Mouse (Mus musculus) heart, postnatal 10 days (tissue): ENCODE results near the gene 4921504E06Rik. TPM values are rescaled to one million over a fixed set of nuclear protein-coding genes. Genes with fewer than 3 reads are reported as not detected.
A peak's percentile ranks its signal among the peaks of the same experiment; 100 is the strongest.

Experiments
- DNase-seq, 2 experiments: peaks; one replicate each; pipeline ENCODE4 v3.0.0; 2021
- intact Hi-C: fragments of 180-260 bp; cut with DNase I; formaldehyde crosslinking; loops from one replicate; pipeline ENCODE4 v1.15.1; 2025
- total RNA-seq, 2 experiments: library from RNA; stranded (reverse); gene quantifications; 2 replicates each; pipeline ENCODE4 v1.2.3; 2021

The 4921504E06Rik gene
- total RNA-seq, 2 experiments from 2014 or later = not detected

DNA sequence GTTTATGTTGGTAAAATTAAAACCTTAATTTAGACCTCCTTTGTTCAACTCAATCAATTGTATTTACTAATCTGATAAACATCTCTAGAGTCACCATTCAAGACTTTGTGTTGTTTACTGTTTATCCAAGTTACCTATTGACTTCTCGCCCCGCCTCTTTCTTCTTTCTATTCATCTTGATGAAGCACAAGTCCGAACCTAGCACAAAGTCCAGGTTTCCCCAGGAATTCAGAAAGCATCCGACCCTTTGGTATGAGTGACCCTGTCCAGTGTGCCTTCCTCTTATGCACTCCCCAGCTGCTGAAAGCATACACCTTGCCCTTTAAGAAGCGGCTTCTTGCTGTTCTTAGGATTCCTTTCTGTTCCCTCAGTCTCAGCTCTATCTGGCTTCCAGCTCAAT is 41.3 kb downstream of the 4921504E06Rik start:
- intact Hi-C loops = no loop called here
- no peak for DNase-seq

DNA sequence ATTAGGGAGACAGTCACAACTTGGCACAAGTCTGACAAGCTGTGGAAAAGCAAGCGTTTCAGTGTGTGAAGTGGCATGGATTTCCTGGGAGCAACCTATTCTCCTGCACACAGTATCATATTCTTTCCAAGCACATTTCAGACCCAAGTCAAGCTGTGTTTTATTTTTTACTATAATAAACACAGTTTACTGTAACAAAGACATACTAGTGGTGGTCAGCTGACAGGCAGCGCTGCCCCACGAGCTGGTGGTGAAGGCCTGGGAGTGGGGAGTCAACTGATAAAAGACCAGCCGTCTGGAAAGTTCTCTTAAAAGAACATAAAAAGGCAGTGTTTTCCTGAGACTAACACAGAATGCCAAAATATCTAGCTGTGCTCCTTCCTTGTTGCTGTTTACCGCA is 42.7 kb downstream of the 4921504E06Rik start:
- DNase-seq = no peak
- intact Hi-C loops = no loop called here

DNA sequence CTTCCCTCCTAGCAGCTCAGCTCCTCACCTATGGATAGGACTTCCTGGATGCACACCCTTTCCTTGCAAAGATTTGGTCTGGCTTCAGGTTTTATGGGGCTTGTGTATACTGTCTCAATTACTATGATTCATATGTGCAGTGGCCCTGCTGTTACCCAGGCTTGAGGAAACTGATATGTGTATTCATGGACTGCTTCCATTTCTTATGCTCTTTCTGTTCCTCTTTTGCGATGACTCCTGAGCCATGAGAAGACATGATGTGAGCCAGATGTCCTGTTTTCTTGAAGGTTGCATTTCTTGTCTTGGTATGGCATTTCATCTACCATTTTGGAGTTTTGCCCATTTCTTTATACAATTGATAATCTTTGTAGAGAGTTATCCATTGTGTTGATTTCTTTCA is 48.0 kb downstream of the 4921504E06Rik start:
- intact Hi-C loops = no loop called here
- no peak for DNase-seq

DNA sequence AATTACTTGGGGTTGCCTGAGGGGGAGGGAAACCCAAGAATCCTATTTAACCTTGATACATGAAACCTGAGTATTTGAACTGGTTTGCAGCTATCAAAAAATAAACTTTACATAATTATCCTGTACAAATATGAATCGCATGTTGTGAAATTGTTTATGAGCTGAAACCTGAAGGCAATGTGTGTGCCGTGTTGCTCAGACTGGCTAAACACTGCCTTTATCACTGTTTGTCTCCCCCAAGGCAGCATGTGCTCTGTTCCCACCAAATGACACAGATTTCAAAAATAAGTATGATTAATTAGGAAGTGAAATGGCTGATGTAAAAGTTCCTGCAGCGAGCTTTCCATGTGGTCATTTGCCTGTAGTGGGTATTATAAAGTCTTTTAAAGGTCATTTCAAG is 63.5 kb downstream of the 4921504E06Rik start:
- intact Hi-C loops = no loop called here
- no peak for DNase-seq

DNA sequence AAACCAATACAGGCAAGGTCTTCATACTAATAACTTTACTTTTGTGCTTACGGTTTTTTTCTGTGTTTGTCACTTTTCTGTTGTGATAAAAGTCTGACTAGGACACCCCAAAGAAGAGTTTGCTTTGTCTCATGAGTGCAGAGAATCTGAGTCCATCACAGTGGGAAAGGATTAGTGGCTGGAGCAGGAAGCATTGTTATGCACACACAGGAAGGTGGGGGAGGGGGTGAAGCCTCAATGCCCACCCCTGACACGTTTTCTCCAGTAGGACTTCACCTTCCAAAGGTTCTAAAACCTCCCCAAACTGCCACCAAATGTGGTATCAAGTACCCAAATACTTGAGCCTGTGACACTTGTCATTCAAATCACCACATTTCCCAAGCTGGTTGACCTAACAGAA is 91.8 kb downstream of the 4921504E06Rik start:
- DNase-seq = no peak
- intact Hi-C loops = no loop called here

DNA sequence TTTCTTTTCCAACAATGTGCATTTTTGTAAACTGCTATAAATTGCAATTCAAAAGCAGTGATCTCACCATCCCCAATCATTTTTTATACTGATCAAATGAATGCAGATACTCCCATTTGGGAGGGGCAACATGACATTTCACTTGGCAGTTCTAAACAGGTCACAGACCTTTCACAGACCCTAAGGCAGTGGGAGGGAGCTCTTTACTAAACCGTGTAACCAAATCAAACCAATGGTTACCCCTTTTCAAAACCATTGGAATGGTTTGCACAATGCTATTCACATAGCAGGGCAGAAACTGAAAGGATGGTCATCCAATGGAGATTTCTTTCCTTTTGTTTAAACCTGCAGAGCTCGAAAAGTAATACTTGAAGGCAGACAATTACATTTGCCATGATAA is 94.9 kb downstream of the 4921504E06Rik start:
- DNase-seq = no peak
- intact Hi-C loops = no loop called here

DNA sequence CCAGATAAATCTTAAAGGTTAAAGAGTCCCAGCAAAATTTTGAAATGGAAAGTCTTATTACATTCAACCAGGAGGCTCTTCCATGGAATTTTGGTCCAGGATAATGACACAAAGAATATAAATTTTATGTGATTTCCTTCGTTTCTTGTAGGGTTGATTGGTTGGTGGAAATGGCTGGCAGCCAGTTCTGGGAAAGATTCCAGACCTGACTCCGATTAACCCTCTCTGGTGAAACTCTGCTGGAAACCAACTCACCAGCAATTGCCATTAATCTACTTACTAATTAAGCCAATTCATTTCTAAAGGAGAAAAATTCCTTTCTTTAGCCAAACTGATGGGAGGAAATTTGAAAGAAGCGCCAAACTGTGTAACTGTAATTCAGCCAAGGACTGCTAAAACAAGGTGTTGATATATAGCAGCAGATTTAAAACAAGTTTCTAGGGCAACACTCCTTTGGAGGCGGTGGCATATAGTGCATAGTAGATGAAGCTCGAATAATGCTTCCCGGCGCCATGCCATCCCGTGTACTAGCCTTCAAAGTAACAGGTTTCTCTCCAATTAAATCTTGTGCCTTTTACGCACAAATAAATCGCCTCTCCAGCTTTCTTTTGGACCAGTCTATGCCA is 97.7 kb downstream of the 4921504E06Rik start:
- intact Hi-C loops = no loop called here
- no peak for DNase-seq

DNA sequence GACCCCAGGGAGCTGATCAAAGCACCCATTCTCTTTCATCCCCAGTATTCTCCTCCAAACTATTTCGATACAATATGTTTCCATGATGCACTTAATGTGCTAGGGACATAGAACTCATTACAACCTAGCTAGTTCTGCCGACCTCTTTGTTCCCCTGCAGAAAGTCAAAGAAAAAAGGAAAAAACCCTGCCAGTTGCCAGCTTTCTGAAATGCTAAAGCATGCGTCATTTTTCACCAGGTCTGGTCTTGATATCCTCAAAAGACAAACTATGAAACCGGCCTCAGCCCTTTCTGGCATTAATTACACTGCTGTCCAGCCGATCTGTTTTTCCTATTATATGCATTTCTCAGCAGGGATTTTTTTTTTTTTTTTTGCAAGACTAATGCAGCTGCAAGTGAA is 98.5 kb downstream of the 4921504E06Rik start:
- DNase-seq = no peak
- intact Hi-C loops = no loop called here

DNA sequence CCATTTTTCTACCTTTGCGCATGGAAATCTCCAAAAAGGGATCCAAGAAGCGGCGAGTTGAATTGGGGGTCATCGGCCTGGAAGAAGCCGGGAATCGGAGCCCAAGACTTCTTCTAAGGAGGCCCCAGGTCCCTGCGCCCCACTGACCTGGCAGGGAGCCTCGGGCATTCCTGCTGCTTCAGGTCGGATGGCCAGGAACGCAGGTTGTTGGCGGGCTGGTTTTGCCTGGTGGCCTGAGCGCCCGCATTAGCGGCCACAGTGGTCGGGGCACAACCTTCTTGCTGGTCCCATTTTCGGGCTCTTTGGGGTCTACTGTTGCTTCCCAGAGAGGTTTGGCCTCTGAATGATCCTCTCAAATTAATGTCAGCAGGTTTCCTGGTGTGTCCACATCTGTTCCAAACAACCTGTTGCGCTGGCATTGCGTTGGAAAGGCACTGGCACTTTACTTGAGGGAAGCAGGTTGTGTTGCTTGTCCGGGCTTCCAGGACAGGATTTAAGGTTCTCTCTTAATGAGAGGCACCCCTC is 101.1 kb downstream of the 4921504E06Rik start:
- intact Hi-C loops = no loop called here
- DNase-seq = no peak

DNA sequence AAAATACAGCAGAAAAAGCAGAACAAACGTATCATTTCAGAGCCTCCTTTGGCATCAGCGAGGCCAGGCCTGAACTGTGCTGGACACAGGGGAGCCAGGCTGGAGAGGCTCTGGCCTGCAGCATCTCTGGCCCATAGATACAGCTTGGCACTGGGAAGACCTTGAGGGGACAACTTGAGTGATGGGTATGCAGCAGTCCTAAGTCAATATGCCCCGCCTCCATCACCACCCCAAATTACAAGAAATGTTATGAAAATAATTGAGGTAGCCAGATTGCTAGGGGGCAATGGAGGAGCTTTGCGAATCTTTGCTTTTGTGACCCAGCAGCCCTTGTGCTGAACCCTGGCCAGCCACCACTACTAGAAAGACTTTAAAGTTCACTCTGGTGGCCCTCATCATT is 104.4 kb downstream of the 4921504E06Rik start:
- DNase-seq = no peak
- intact Hi-C loops = no loop called here

DNA sequence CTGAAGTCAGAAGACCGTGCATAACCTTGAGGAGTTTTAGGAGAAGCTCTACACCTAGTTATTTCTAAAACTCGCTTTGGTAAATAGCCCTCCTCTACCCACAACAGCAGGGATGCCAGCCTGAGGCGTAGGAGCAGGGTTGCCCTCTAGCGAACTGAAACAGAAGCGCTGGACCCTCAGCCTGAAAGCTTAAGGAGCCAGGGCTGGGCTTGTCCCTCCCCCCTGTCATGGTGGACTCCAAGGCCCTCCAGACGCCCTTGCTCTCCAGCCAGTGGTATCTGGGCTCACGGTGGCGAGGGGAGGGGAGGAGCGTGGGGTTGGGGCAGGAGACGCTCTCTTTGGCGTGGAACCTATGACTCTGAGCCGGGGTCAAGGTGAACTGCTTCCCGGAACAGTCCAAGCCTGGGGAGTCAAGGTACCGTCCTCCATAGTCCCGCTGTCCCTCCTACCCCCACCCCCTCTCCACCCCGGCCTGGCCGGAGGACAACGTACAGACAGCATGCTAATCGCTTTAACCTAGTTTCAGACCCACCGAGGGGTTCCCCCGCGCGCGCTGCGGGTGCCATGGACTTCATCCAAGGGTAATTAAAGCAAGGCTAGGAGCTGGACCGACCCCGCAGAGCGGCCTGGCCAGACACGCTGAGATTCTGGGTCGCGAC is 105.5 kb downstream of the 4921504E06Rik start:
- DNase-seq = peak in 1 of 2 experiments; percentile 23

DNA sequence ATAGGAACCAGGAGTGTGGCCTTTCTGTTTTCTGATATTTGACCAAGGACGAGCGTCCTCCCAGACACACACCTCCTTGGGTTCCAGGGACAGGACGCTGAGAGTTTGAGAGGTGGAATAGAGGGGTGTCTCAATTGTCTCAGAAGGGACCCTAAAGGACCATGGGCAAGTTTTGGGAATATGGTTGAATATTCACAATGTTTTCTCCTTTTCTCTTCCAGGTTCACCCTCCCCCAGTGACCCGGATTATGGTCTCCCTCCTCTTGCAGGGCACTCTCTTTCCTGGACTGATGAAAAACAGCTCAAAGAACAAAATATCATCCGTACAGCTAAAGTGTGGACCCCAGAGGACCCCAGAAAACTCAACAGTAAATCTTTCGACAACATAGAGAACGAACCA is 107.0 kb downstream of the 4921504E06Rik start:
- intact Hi-C loops = no loop called here
- no peak for DNase-seq

More for the DNA sequence above, 105.5 kb downstream of the 4921504E06Rik start:
- intact Hi-C loops = no loop called here

DNA sequence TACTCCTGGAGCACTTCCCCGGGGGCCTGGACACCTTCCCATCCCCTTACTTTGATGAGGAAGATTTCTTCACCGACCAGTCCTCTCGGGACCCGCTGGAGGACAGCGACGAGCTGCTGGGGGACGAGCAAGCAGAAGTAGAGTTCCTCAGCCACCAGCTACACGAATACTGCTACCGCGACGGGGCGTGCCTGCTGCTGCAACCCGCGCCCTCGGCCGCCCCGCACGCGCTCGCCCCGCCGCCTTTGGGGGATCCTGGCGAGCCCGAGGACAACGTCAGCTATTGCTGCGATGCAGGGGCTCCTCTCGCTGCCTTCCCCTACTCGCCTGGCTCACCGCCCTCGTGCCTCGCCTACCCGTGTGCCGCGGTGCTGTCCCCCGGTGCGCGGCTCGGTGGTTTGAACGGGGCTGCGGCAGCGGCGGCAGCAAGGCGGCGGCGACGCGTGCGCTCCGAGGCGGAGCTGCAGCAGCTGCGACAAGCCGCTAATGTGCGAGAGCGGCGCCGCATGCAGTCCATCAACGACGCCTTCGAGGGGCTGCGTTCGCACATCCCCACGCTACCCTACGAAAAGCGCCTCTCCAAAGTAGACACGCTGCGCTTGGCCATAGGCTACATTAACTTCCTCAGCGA is 107.7 kb downstream of the 4921504E06Rik start:
- DNase-seq = no peak
- intact Hi-C loops = no loop called here

DNA sequence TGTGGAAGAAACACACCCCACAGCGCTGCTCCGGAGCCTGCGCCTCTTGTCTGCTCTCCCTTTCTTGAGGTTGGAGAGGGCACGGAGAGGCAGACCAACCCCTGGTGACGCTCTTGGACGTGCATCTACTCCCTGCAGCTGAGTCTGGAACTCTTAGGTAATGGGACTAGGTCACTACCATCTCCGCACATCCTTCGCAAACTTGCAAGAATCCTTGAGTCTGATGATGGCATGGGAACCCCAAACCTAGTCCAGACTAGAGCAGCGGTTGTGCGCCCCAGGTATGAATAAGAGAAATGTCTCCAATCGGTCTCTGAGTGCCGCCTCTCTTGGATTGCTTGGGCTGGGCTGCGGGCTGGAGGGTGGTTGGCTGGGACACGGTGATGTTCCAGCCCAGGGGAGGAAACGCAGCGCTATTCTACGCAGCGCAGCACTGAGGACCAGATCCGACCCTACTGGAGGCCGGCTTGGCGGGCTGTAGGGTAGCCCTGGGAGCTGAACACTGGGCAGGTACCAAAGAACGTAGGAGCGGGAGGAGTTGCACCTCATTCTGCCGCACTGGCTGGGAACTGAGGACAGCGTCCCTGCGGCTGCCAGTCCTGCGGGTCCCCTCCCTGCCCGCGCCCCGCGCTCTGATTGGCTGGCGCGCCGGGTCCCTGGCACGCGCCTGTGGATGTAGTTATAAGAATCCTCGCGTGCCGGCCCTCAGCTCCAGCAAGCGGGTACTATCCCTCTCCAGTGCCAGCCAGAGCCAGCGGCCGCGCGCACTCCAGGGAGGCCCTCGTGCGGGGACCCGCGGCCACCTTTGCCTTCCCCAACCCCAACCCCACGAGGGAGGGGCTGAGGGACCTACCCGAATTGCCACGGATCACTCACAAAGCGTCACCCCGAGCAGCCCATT is 108.5 kb downstream of the 4921504E06Rik start, which contains the start of gene Ptf1a:
Gene Ptf1a, plus strand, starts transcription at position 733 of the 901 bp plus-strand sequence.
- intact Hi-C loops = no loop called here
- DNase-seq = no peak

DNA sequence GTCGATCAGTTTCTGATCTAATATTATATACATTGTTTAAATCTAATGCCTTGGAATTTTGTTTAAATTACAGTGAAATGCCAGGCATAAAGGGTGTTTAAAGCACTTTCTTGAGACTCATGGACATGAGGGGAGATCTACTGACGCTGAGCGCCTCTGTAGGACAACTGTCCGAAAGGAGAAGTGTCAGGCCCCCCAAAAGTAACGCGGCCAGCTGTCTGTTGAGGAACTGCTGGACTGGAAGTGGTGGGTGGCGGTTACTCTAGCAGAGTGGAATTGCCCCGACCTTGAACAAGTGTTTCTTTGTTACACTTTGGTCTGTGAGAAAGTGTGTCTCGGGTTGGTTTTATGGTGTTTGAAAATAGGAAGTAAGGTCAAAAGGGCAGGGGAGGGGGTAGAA is 109.4 kb downstream of the 4921504E06Rik start:
- DNase-seq = no peak
- intact Hi-C loops = no loop called here

DNA sequence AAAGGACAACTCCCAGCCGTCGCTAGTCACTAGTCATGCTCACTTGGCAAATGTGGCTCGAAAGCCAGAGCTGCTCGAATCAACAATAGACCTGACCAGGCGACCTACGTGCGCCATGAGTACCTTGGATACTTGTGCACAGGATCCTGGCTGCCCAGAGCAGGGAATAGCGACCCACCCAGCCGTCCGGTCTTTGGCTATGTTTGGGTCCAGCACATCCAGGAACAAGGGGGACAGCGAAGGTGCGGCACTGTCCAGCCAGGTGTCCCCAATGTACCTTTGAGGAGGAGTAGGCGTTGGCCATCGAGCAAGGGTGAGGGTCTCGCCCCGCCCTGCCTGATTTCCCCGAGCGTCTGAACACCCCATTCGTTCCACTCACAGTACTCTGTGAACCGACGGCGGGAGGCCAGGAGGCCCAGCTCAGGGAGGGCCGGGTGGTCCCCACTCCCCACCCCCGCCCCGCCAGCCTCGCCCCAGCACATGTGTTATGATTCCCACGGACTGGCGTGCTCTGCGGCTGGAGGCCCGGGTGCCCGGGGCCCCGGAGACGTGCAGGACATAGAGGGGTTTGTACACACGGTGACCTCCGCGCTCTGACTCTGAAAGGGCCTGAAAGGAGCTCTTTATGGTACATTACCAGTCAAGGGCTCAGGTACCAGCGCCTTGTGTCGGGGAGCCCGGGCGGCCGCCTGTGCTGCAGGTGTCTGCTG is 121.9 kb downstream of the 4921504E06Rik start:
- intact Hi-C loops = no loop called here
- no peak for DNase-seq

DNA sequence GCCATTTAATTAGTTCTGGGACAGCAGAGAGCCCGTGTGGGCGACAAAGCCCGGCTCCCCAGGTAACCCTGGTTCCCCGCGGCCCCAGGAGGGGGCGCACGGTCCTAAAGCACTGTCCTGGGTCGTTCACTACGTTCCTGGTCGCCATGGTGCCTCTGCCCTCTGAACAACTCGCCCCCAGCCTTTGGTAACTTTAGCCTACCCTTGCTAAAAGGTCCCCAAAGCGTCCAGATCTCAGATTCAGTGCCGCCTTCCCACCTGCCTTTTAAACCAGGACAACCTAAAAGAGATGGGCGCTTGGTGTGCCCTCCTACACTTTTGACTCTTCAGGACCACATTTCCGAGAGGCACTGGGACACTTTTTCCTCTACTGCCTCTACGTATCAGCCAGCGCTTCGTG is 122.5 kb downstream of the 4921504E06Rik start:
- no peak for DNase-seq
- intact Hi-C loops = no loop called here

DNA sequence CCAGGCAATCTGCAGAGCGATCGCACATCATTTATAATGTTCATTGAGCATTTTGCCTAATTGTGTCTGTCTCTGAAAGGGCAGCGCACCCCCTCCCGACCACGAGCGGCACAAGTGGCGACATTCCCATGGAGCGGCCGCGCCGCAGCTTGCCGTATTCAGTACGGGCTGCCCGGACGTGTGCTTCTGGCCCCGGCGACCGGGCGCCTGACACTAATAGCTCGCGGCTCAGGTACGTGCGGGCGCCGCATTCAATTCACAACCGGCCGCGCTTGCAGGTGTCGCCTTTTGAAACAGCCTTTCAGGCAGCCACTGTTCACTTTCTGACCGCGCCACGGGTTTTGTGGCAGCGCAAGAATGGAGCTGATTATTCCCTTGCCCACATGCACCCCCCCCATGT is 123.0 kb downstream of the 4921504E06Rik start:
- DNase-seq = no peak
- intact Hi-C loops = no loop called here

DNA sequence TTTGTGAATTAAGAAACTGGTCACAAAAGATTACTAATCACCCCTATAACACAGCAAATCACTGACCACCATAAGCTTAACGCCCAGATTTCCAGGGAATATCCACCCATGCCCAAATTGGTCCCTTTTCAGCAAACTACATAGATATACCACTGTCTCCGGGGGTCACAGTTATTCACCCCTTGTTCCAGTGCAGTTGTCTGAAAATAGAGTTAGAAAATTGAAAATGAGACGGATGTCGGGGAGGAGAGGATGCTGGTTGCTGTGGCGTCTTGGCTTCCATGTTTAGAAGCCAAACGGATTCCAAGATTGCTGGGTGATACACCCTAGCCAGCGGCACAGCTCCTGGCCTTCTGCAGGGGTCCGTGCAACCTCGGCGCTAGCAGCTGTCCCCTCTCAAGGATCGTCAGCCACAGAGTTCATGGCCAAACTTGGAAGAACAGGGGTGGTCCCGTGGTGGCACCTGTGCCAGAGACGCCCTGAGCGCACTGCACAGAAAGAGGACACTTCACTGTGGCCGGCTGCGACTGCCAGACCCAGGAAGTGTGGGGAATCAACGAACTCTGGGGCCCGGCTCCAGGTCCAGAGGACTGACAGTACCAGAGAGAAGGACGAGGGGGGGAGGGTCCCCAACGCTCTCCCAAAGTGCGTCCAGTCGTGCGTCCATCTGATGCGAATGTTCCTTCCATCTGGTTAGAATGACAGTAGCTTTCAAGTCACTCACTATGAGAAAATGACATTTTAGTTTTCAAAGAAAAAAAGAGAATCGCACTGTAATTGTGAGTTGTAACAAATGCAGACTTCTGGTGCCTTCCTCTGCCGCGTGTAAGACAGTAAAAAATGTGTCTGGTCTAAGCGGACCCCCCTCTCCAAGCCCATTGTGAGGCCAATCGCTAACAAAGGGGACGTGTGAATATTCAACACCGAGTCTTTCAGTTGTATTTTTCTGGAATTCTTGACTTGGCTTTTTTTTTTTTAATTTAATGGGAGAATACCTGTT is 123.7 kb downstream of the 4921504E06Rik start:
- DNase-seq = no peak
- intact Hi-C loops = no loop called here
